Mouse (Mus musculus) left cerebral cortex, postnatal 10 days (tissue): ENCODE results near the gene Rassf7. TPM values are rescaled to one million over a fixed set of nuclear protein-coding genes. Genes with fewer than 3 reads are reported as not detected.

ENCODE experiments used
- DNase-seq, 2 experiments: peaks; one replicate each; pipeline ENCODE4 v3.0.0; 2021 to 2022; ENCODE audit warnings: low spot score in 2 of 2, mixed read lengths in 1 of 2; ENCODE audit errors: extremely low spot score in 1 of 2
- intact Hi-C: fragments of 180-260 bp; cut with DNase I; formaldehyde crosslinking; loops from one replicate; pipeline ENCODE4 v1.15.1; 2025
- microRNA-seq: library from miRNA; unstranded; fragments of <30 nt; microRNA quantifications from one replicate; pipeline ENCODE4 v1.2.0, GENCODE M21; 2022
- total RNA-seq, 2 experiments: library from RNA; stranded (reverse); gene quantifications; 2 replicates each; pipeline ENCODE4 v1.2.3; 2021

Rassf7 gene
- total RNA-seq, 2 experiments from 2014 or later = 0.58 to 0.69 TPM

DNA sequence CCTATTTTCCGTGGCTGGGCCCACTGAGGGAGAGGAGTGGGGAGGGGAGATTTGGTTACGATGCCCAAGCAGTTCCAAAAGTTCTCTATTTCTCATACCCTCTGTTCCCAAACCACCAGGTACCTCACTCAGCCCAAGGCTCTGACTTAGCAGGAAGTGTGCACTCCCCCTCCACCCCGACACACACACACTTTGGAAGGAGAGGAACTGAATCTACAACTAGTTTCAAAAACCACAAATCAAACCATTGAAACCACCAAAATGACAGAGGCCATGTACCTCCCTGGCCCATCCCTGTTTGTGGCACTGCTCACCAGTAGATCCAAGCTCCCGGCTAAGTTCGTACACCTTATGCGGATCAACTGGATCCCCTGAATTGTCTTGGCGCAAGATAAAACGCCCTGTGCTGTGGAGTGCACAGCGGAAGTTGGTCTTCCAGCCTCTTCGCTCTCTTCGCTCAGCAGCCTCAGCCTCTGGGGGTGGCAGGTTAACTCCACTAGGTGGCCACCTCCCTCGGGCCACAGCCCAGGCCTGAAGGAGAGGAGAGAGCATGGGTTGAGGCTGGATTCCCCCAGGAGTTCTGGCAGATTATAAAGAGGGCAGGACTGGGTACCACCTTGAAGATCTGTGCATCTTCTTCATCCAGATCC lies 49.2 kb downstream of the Rassf7 start:
- peak in 1 of 2 experiments; percentile 54 for DNase-seq
- intact Hi-C loops = loop anchor here (5.0 kb wide), 1 partner anchor 97 kb away; no protein-coding TSS in a partner anchor

DNA sequence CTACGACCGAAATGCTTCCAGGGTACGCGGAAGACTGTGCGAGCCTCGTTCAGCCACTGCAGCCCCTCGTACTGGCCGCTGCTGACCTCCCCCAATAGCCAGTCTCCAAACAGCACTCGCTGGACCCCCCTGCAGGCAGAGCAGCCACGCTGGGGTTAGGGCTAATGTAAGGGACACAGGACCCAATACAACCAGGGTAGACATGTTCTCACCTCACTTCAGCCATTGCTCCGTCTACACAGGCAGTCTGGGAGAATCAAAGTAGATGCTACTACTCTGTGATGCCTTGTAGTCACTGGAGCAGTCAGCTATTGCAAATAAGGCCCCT lies 49.7 kb downstream of the Rassf7 start:
- DNase-seq = no peak
- intact Hi-C loops = loop anchor here (5.0 kb wide), 1 partner anchor 97 kb away; no protein-coding TSS in a partner anchor

DNA sequence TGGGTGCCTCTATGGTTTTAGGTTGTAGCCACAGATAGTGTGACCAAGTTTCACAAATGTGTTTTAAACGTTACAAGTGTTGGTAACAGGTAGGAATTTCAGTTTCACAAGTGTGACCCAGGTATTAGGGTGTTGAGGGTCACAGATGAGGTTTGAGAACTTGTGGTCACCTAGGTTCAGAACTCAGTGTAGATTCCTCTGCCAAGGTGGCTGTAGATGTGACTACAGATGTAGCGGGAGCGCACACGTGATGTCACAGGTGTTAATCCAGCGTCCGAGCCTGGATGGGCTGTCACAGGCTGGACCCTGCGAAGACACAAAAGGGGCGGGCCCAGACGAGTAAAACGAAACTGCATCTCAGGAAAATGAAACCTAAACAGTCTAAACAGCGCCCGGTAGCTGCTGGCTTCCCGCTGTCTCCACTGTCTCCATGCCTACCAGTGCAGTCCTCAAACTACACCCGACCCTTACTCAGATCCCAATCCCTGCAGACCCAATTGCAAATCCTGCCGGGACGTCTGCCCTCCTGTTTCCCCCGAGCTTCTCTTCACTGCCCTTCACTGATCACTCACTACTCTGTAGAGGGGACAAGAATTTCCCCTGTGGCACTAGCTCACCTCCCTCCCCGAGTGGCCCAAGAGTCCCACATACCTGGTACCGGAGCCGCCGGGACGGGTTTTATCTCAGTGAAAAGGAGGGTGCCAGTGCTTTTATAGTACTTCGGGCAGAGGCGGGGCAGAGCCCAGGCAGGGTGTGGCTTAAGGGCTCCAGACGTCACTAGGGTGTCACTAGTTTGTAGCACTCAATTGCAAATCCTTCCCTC lies 50.3 kb downstream of the Rassf7 start, which contains the start of gene Irf7:
Gene Irf7 (minus strand): TSS at position 743 of the 823 bp plus-strand sequence.
- intact Hi-C loops = loop anchor here (5.0 kb wide), 1 partner anchor 96 kb away; no protein-coding TSS in a partner anchor
- DNase-seq = peak in 1 of 2 experiments; percentile 57

Small RNA genes lying within 50 kb of the gene (microRNA-seq; reads per million reads assigned to microRNA genes)
- gene Mir210 = 179 reads per million, percentile 62 among the genes with 10 or more reads in this experiment

Other genes with a start within 250 kb of the Rassf7 start
- gene Ifitm1, start 248.6 kb upstream of the Rassf7 start, total RNA-seq = 1 to 10 TPM; 3.2 to 3.3 TPM
- gene Ifitm3, start 205.1 kb upstream of the Rassf7 start, total RNA-seq = 1 to 10 TPM; 7.8 to 8.6 TPM
- not detected for gene Ifitm6, start 197.9 kb upstream of the Rassf7 start, total RNA-seq
- gene Gm17387, start 186.7 kb upstream of the Rassf7 start, total RNA-seq = not detected
- gene B4galnt4, start 154.8 kb upstream of the Rassf7 start, total RNA-seq = 100 to 1,000 TPM; 107 to 110 TPM
- gene Pkp3, start 137.6 kb upstream of the Rassf7 start, total RNA-seq = not detected
- 1 to 10 TPM; 2.3 to 2.8 TPM for gene Sigirr, start 115.3 kb upstream of the Rassf7 start, total RNA-seq
- not detected for gene Ano9, start 98.1 kb upstream of the Rassf7 start, total RNA-seq
- gene Ptdss2, start 93.5 kb upstream of the Rassf7 start, total RNA-seq = 10 to 100 TPM; 48.4 to 54.0 TPM
- gene Rnh1, start 43.0 kb upstream of the Rassf7 start, total RNA-seq = 10 to 100 TPM; 20.8 TPM
- gene Hras, start 21.9 kb upstream of the Rassf7 start, total RNA-seq = 100 to 1,000 TPM; 246 to 262 TPM
- gene Lrrc56, start 21.7 kb upstream of the Rassf7 start, total RNA-seq = 1 to 10 TPM; 4.7 to 4.9 TPM
- gene Lmntd2, start 1.8 kb upstream of the Rassf7 start, total RNA-seq = not detected
- 10 to 100 TPM; 63.6 to 69.6 TPM for gene Phrf1, start 12.9 kb downstream of the Rassf7 start, total RNA-seq
- gene Irf7, start 50.6 kb downstream of the Rassf7 start, total RNA-seq = under 1 TPM; 0.22 to 0.58 TPM
- gene Cdhr5, start 60.9 kb downstream of the Rassf7 start, total RNA-seq = not detected
- not detected for gene Sct, start 63.3 kb downstream of the Rassf7 start, total RNA-seq
- under 1 TPM; 0.15 to 0.36 TPM for gene Drd4, start 76.1 kb downstream of the Rassf7 start, total RNA-seq
- 100 to 1,000 TPM; 258 to 269 TPM for gene Deaf1, start 111.8 kb downstream of the Rassf7 start, total RNA-seq
- gene Tmem80, start 111.9 kb downstream of the Rassf7 start, total RNA-seq = 10 to 100 TPM; 21.6 to 23.5 TPM
- gene Eps8l2, start 123.0 kb downstream of the Rassf7 start, total RNA-seq = 1 to 10 TPM; 1.1 to 1.4 TPM
- gene Taldo1, start 176.3 kb downstream of the Rassf7 start, total RNA-seq = 100 to 1,000 TPM; 113 to 114 TPM
- 10 to 100 TPM; 38.2 to 39.5 TPM for gene Gatd1, start 198.3 kb downstream of the Rassf7 start, total RNA-seq
- 100 to 1,000 TPM; 267 to 296 TPM for gene Cend1, start 213.6 kb downstream of the Rassf7 start, total RNA-seq
- gene Slc25a22, start 222.0 kb downstream of the Rassf7 start, total RNA-seq = 100 to 1,000 TPM; 286 to 306 TPM
- gene Pidd1, start 228.2 kb downstream of the Rassf7 start, total RNA-seq = 1 to 10 TPM; 1.8 to 2.0 TPM
- gene Rplp2, start 231.5 kb downstream of the Rassf7 start, total RNA-seq = 100 to 1,000 TPM; 687 to 705 TPM
- 10 to 100 TPM; 19.2 to 25.5 TPM for gene Pnpla2, start 239.3 kb downstream of the Rassf7 start, total RNA-seq
- gene Cracr2b, start 245.2 kb downstream of the Rassf7 start, total RNA-seq = 1 to 10 TPM; 3.4 to 5.8 TPM